In the genomic region with DNA sequence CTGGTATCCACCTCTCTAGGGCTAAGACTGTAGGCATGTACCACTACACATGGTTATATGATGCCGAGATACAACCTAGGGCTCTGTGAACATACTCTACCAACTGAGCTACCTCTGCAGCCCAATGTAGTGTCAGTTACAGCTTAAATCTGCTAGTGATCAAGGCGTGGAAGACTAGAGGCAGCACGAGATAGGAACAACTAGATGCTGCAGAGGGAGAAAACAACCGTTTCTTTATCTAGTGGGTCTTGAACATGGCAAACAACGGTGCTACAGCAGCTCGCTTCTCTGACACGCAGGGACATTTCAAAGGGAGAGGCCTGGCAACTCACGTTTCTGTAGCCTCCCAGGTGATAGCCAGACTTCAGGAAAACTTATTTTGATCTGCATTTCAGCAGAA, we compare ENCODE assay signal across 24 mouse cellular contexts. TPM values are rescaled to one million over a fixed set of nuclear protein-coding genes. Genes with fewer than 3 reads are reported as not detected.
DNase-seq lines count a peak whose midpoint lies in the region; ATAC-seq and TF ChIP-seq lines count a peak whose summit lies in the region.
"Had no signal": no experiment of that assay in that cellular context is flagged by ENCODE, and none has a peak within 500 bp of the region (broad histone marks: within the 10 kb centered on the region; RNA-seq: fewer than 3 reads in every experiment).

No protein-coding gene starts in this region.

- H3K9me3 ChIP-seq in liver, embryonic 12.5 days (replicated peaks), result no peaks in the 10 kb centered on the region
- no peaks in the 10 kb centered on the region for H3K9me3 ChIP-seq in liver, postnatal 0 days (ENCODE audit: low read length)
- no peaks in the 10 kb centered on the region for H3K9me3 ChIP-seq in embryonic facial prominence, embryonic 14.5 days (ENCODE audit: control insufficient read depth, low read length)
- no peaks in the 10 kb centered on the region for H3K9me3 ChIP-seq in limb, embryonic 15.5 days
- H3K9me3 ChIP-seq: forebrain, embryonic 13.5 days; heart, embryonic 10.5 days; heart, embryonic 15.5 days; lung, embryonic 15.5 days; megakaryocyte, embryonic 14.5 days; midbrain, embryonic 13.5 days; stomach, embryonic 15.5 days had no signal

- no peak overlapping the region for H3K4me3 ChIP-seq in liver, embryonic 12.5 days
- no peak overlapping the region for H3K4me3 ChIP-seq in liver, postnatal 0 days (ENCODE audit: low read depth, low read length)
- no peak overlapping the region for H3K4me3 ChIP-seq in embryonic facial prominence, embryonic 14.5 days (ENCODE audit: low read depth, low read length)
- H3K4me3 ChIP-seq in limb, embryonic 15.5 days, result no peak overlapping the region
- H3K4me3 ChIP-seq: forebrain, embryonic 13.5 days; heart, embryonic 10.5 days; heart, embryonic 15.5 days; layer of hippocampus, adult 2 months; lung, embryonic 15.5 days; megakaryocyte, embryonic 14.5 days; midbrain, embryonic 13.5 days; stomach, embryonic 15.5 days had no signal

- H3K27me3 ChIP-seq in liver, embryonic 12.5 days (replicated peaks), result no peaks in the 10 kb centered on the region
- no peaks in the 10 kb centered on the region for H3K27me3 ChIP-seq in liver, postnatal 0 days (ENCODE audit: insufficient read depth, low read length)
- no peaks in the 10 kb centered on the region for H3K27me3 ChIP-seq in embryonic facial prominence, embryonic 14.5 days (replicated peaks; ENCODE audit: control insufficient read depth, insufficient read depth, low read length)
- H3K27me3 ChIP-seq in limb, embryonic 15.5 days, result no peaks in the 10 kb centered on the region
- H3K27me3 ChIP-seq: forebrain, embryonic 13.5 days; heart, embryonic 15.5 days; lung, embryonic 15.5 days; megakaryocyte, embryonic 14.5 days; midbrain, embryonic 13.5 days; stomach, embryonic 15.5 days had no signal

- H3K36me3 ChIP-seq in liver, embryonic 12.5 days, result no peaks in the 10 kb centered on the region
- H3K36me3 ChIP-seq in liver, postnatal 0 days (replicated peaks; ENCODE audit: insufficient read depth, low read length), result no peaks in the 10 kb centered on the region
- no peaks in the 10 kb centered on the region for H3K36me3 ChIP-seq in embryonic facial prominence, embryonic 14.5 days (ENCODE audit: control insufficient read depth, insufficient read depth, low read length)
- H3K36me3 ChIP-seq in limb, embryonic 15.5 days, result no peaks in the 10 kb centered on the region
- H3K36me3 ChIP-seq: heart, embryonic 10.5 days; heart, embryonic 15.5 days; lung, embryonic 15.5 days; midbrain, embryonic 13.5 days; stomach, embryonic 15.5 days had no signal

- 36% methylated on average over 8 of the region's 8 CpGs for WGBS in liver, embryonic 12.5 days (ENCODE audit: insufficient replicate concordance)
- WGBS in liver, postnatal 0 days (ENCODE audit: insufficient replicate concordance), result 66% methylated on average over 8 of the region's 8 CpGs
- WGBS in embryonic facial prominence, embryonic 14.5 days, result 71% methylated on average over 8 of the region's 8 CpGs
- 72% methylated on average over 8 of the region's 8 CpGs for WGBS in limb, embryonic 15.5 days

- no peak for DNase-seq in liver, postnatal 0 days
- DNase-seq in embryonic facial prominence, embryonic 14.5 days (ENCODE audit: low spot score), result no peak
- DNase-seq in spleen, adult 18-20 months, result no peak
- no peak for DNase-seq in cerebellum, adult 11-12 months
- DNase-seq: adrenal gland, adult 2 months; adrenal gland, postnatal 36 days; cerebellum, adult 2 months; cerebellum, postnatal 14 days; kidney, adult 18-20 months; kidney, postnatal 36 days; thymus, postnatal 14 days had no signal

- no peak overlapping the region for H3K4me2 ChIP-seq in liver, embryonic 12.5 days
- H3K4me2 ChIP-seq in liver, postnatal 0 days (ENCODE audit: low read depth, low read length), result no peak overlapping the region
- no peak overlapping the region for H3K4me2 ChIP-seq in embryonic facial prominence, embryonic 14.5 days (ENCODE audit: low read depth, low read length)
- H3K4me2 ChIP-seq in limb, embryonic 15.5 days, result no peak overlapping the region
- H3K4me2 ChIP-seq: forebrain, embryonic 13.5 days; heart, embryonic 15.5 days; midbrain, embryonic 13.5 days; stomach, embryonic 15.5 days had no signal

- ATAC-seq in liver, embryonic 12.5 days, result peak; percentile 49; the same call in 1 of the 2 replicates
- ATAC-seq in liver, postnatal 0 days, result no peak
- ATAC-seq in embryonic facial prominence, embryonic 14.5 days (ENCODE audit: low read depth), result no peak
- no peak for ATAC-seq in limb, embryonic 15.5 days (ENCODE audit: insufficient number of reproducible peaks, low FRiP score, low TSS enrichment, low read depth)
- ATAC-seq in megakaryocyte-erythroid progenitor cell, adult 5-6 weeks (replicated peaks; ENCODE audit: low FRiP score, low TSS enrichment, poor library complexity, severe bottlenecking), result peak; percentile 66
- ATAC-seq: activated CD4-positive, CD25-positive, alpha-beta regulatory T cell, adult 4 months; forebrain, embryonic 13.5 days; hindbrain, embryonic 16.5 days; midbrain, embryonic 13.5 days had no signal

- TF ChIP-seq EP300 in liver, postnatal 0 days (IDR thresholded peaks at IDR 0.05; ENCODE audit: low read depth), result no peak

- no peak overlapping the region for H3K27ac ChIP-seq in liver, embryonic 12.5 days
- no peak overlapping the region for H3K27ac ChIP-seq in liver, postnatal 0 days (ENCODE audit: low read depth)
- peak overlapping the region; percentile 61 for H3K27ac ChIP-seq in embryonic facial prominence, embryonic 14.5 days (replicated peaks; ENCODE audit: low read depth, low read length)
- H3K27ac ChIP-seq in limb, embryonic 15.5 days, result peak overlapping the region; percentile 65; the same call in 1 of the 2 replicates
- H3K27ac ChIP-seq: forebrain, embryonic 13.5 days; heart, embryonic 10.5 days; heart, embryonic 15.5 days; layer of hippocampus, adult 2 months; midbrain, embryonic 13.5 days; stomach, embryonic 15.5 days had no signal

- H3K9ac ChIP-seq in liver, embryonic 12.5 days, result no peak overlapping the region
- H3K9ac ChIP-seq in liver, postnatal 0 days (replicated peaks), result no peak overlapping the region
- no peak overlapping the region for H3K9ac ChIP-seq in embryonic facial prominence, embryonic 14.5 days (ENCODE audit: low read depth, low read length)
- H3K9ac ChIP-seq in limb, embryonic 15.5 days, result no peak overlapping the region
- H3K9ac ChIP-seq: forebrain, embryonic 13.5 days; heart, embryonic 15.5 days; lung, embryonic 15.5 days; midbrain, embryonic 13.5 days; stomach, embryonic 15.5 days had no signal

- peaks cover 10% of the 10 kb centered on the region; the same call in 1 of the 2 replicates for H3K4me1 ChIP-seq in liver, embryonic 12.5 days
- no peaks in the 10 kb centered on the region for H3K4me1 ChIP-seq in liver, postnatal 0 days (ENCODE audit: insufficient read depth)
- peaks cover 26% of the 10 kb centered on the region for H3K4me1 ChIP-seq in embryonic facial prominence, embryonic 14.5 days (ENCODE audit: control insufficient read depth, insufficient read depth, low read length)
- H3K4me1 ChIP-seq in limb, embryonic 15.5 days, result peaks cover 15% of the 10 kb centered on the region; the same call in 1 of the 2 replicates
- H3K4me1 ChIP-seq: heart, embryonic 15.5 days; midbrain, embryonic 13.5 days had no signal

- no peak for TF ChIP-seq CTCF in liver, postnatal 0 days (IDR thresholded peaks at IDR 0.05; ENCODE audit: low read depth)

RNA-seq across cellular contexts. Expression of a gene that starts 31.5 kb away (rescaled TPM):
- 3.5 and 4.6 TPM in 2 replicates for polyA plus RNA-seq in liver, embryonic 12.5 days (2016; fragmentation: Nextera tagmentation; extraction: Ambion mirVana)
- polyA plus RNA-seq in liver, postnatal 0 days (2015; fragmentation: Nextera tagmentation; extraction: Ambion mirVana), result 1.0 and 1.2 TPM in 2 replicates
- polyA plus RNA-seq in embryonic facial prominence, embryonic 14.5 days (2014; fragmentation: Nextera tagmentation; extraction: Ambion mirVana), result 8.6 and 13.8 TPM in 2 replicates
- 14.9 and 15.1 TPM in 2 replicates for polyA plus RNA-seq in limb, embryonic 15.5 days (2015; fragmentation: Nextera tagmentation; extraction: Ambion mirVana)
- 5.1 and 5.5 TPM in 2 replicates for total RNA-seq in megakaryocyte-erythroid progenitor cell, adult 5-6 weeks (2014; fragmentation: Nextera tagmentation)
- total RNA-seq in megakaryocyte-erythroid progenitor cell, adult 5-6 weeks (2017), result 8.6 and 9.1 TPM in 2 replicates

RNA-seq across cellular contexts. Expression of a gene that starts 31.8 kb away (rescaled TPM):
- 28.6 and 29.6 TPM in 2 replicates for polyA plus RNA-seq in liver, embryonic 12.5 days (2016; fragmentation: Nextera tagmentation; extraction: Ambion mirVana)
- 10.8 and 11.0 TPM in 2 replicates for polyA plus RNA-seq in liver, postnatal 0 days (2015; fragmentation: Nextera tagmentation; extraction: Ambion mirVana)
- polyA plus RNA-seq in embryonic facial prominence, embryonic 14.5 days (2014; fragmentation: Nextera tagmentation; extraction: Ambion mirVana), result 107 and 108 TPM in 2 replicates
- polyA plus RNA-seq in limb, embryonic 15.5 days (2015; fragmentation: Nextera tagmentation; extraction: Ambion mirVana), result 97.1 and 104 TPM in 2 replicates
- total RNA-seq in megakaryocyte-erythroid progenitor cell, adult 5-6 weeks (2014; fragmentation: Nextera tagmentation), result 52.5 and 53.8 TPM in 2 replicates
- 22.2 and 24.6 TPM in 2 replicates for total RNA-seq in megakaryocyte-erythroid progenitor cell, adult 5-6 weeks (2017)

Comparison
In these comparisons a context has a peak if more than half of its experiments do, and no peak if none do; other contexts are left out.
1. ATAC-seq: peak in liver, embryonic 12.5 days (single experiment) and megakaryocyte-erythroid progenitor cell, adult 5-6 weeks (single experiment); none in liver, postnatal 0 days (single experiment), embryonic facial prominence, embryonic 14.5 days (single experiment) and limb, embryonic 15.5 days (single experiment).
2. H3K27ac ChIP-seq: peak in embryonic facial prominence, embryonic 14.5 days (single experiment) and limb, embryonic 15.5 days (single experiment); none in liver, embryonic 12.5 days (single experiment) and liver, postnatal 0 days (single experiment).